Mouse (Mus musculus): ENCODE data around the gene Pate3. TPM values are rescaled to one million over a fixed set of nuclear protein-coding genes. Genes with fewer than 3 reads are reported as not detected.

Pate3 gene
- not detected for polyA plus RNA-seq (2017; shearing (Covaris generic))

DNA sequence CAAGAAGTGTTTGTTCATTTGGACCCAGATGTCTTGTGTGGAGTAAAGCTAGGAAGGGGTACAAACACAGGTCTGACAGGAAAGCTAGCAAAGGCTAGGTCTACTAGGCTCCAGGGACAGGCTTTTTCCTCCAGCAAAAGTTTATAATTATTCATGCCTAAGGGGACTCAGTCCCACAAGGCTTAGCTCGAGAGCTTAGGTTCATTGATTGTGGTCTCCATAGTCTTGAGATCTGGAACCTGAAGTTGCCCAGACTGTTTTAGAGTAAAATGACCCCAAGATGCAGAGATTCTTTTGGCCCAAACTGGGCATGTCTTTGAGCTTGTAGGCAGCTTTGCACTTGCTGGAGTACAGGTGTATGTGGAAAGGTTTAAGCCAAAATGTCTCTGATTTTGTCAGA, at the start of gene Pate3:
Gene Pate3, minus strand, starts transcription at position 101 of the 400 bp plus-strand sequence.

GRCm38 (mm10) chr9:35687013-35687412, 39.0 kb upstream of the Pate3 start, which contains the start of gene Pate1:
Gene Pate1, minus strand, starts transcription at chr9:35687390.

GRCm38 (mm10) chr9:35611841-35612240, 36.2 kb downstream of the Pate3 start, which contains the start of gene Pate4:
Gene Pate4, minus strand, starts transcription at chr9:35611941.

Other genes with a start within 250 kb of the Pate3 start
- 14.4 TPM for gene Cdon, start 227.1 kb downstream of the Pate3 start, polyA plus RNA-seq (2017; shearing (Covaris generic))
- not detected for gene Gm1113, start 129.9 kb downstream of the Pate3 start, polyA plus RNA-seq (2017; shearing (Covaris generic))
- 0.05 TPM for gene Ddx25, start 89.7 kb downstream of the Pate3 start, polyA plus RNA-seq (2017; shearing (Covaris generic))
- gene Pus3, start 89.6 kb downstream of the Pate3 start, polyA plus RNA-seq (2017; shearing (Covaris generic)), result 23.4 TPM
- not detected for gene Pate2, start 77.9 kb downstream of the Pate3 start, polyA plus RNA-seq (2017; shearing (Covaris generic))
- 7.5 TPM for gene Hyls1, start 77.8 kb downstream of the Pate3 start, polyA plus RNA-seq (2017; shearing (Covaris generic))
- gene Pate4, start 36.3 kb downstream of the Pate3 start, polyA plus RNA-seq (2017; shearing (Covaris generic)), result not detected
- gene Pate1, start 39.2 kb upstream of the Pate3 start, polyA plus RNA-seq (2017; shearing (Covaris generic)), result not detected
- gene Gm17677, start 92.8 kb upstream of the Pate3 start, polyA plus RNA-seq (2017; shearing (Covaris generic)), result not detected
- not detected for gene Gm17727, start 129.9 kb upstream of the Pate3 start, polyA plus RNA-seq (2017; shearing (Covaris generic))
- not detected for gene Gm27235, start 141.9 kb upstream of the Pate3 start, polyA plus RNA-seq (2017; shearing (Covaris generic))
- gene D730048I06Rik, start 141.9 kb upstream of the Pate3 start, polyA plus RNA-seq (2017; shearing (Covaris generic)), result not detected
- not detected for gene 9230110F15Rik, start 195.9 kb upstream of the Pate3 start, polyA plus RNA-seq (2017; shearing (Covaris generic))

Data from effector memory CD4-positive, alpha-beta T cell, adult 5 months (primary cell).